Mouse (Mus musculus) left cerebral cortex, postnatal 14 days (tissue): ENCODE measurements at regions not wholly inside any gene's neighbourhood (a gene's known extent, or its start where the extent isn't known, plus 50 kb on each side); places are given as distances from the start of the nearest gene placed in this dataset.

Experiments used
- DNase-seq, 2 experiments: peaks; one replicate each; pipeline ENCODE4 v3.0.0; 2021 to 2022; ENCODE audit warnings: low spot score in 2 of 2, mixed read lengths in 1 of 2
- intact Hi-C: fragments of 180-260 bp; cut with DNase I; formaldehyde crosslinking; loops from one replicate; pipeline ENCODE4 v1.15.1; 2025

- DNase-seq = no peak
- intact Hi-C loops = no loop called here
Measured at GRCm38 (mm10) chr5:46643009-46643408, 785.6 kb upstream of the Lcorl start.

DNA sequence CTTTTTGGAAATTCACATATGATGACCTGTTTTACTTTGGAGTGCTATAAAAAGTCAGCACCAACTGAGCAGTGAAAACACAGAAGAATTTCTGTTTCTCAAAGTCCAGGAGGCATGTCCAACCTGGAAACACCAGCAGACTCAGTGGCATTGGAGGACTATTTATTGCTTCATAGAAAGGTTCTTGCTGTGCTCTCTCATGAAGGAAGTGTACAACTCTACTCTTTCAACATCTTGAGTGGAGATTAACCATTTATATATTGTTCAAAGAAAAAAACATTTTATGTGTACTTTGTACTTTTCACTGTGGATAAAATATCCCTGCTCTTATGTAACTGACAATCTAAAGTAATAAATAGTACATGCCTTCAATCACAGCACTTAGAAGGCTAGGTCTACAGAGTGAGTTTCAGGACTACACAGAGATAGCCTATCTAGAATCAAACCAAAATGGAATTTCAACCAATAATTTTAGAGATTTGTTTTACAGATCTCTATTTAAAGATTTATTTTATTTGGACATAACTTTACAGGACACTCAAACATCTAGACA lies 777.8 kb upstream of the Lcorl start:
- DNase-seq = no peak
- intact Hi-C loops = no loop called here
